Mouse (Mus musculus) limb, embryonic 14.5 days (tissue): ENCODE measurements around the gene Nefh. TPM values are rescaled to one million over a fixed set of nuclear protein-coding genes. Genes with fewer than 3 reads are reported as not detected.

Experiments used
- ATAC-seq: fragments of 200-750 bp; cut with Nextera tagmentation; 2 replicates; pipeline ENCODE4 v1.8.0; 2017; ENCODE audit warnings: low read depth, moderate number of reproducible peaks, moderate TSS enrichment; ENCODE audit not compliant: low FRiP score
- DNase-seq: peaks from one replicate; pipeline ENCODE4 v3.0.0-alpha.2; 2015; ENCODE audit warnings: low spot score
- H3K27ac ChIP-seq: fragments of 300-500 bp; sonication (generic); replicated peaks from 2 replicates; pipeline ENCODE4 v1.5.1; 2014; ENCODE audit warnings: low read depth, mild to moderate bottlenecking, low read length, moderate library complexity, mixed read lengths
- H3K27me3 ChIP-seq: fragments of 300-500 bp; sonication (generic); 2 replicates; pipeline ENCODE4 v1.6.1; 2014; ENCODE audit warnings: low read length, mixed read lengths; ENCODE audit not compliant: control insufficient read depth, insufficient read depth
- H3K36me3 ChIP-seq: fragments of 300-500 bp; sonication (generic); 2 replicates; pipeline ENCODE4 v1.6.1; 2014; ENCODE audit warnings: mild to moderate bottlenecking, low read length, moderate library complexity, mixed read lengths; ENCODE audit not compliant: control insufficient read depth, insufficient read depth
- H3K4me1 ChIP-seq: fragments of 300-500 bp; sonication (generic); 2 replicates; pipeline ENCODE4 v1.6.1; 2014; ENCODE audit warnings: antibody characterized with exemption, low read length, mixed read lengths; ENCODE audit not compliant: control insufficient read depth, insufficient read depth
- H3K4me2 ChIP-seq: fragments of 300-500 bp; sonication (generic); replicated peaks from 2 replicates; pipeline ENCODE4 v1.6.1; 2014; ENCODE audit warnings: low read depth, mild to moderate bottlenecking, low read length, moderate library complexity; ENCODE audit not compliant: severe bottlenecking
- H3K4me3 ChIP-seq: fragments of 300-500 bp; sonication (generic); replicated peaks from 2 replicates; pipeline ENCODE4 v1.5.1; 2014; ENCODE audit warnings: low read length
- H3K9ac ChIP-seq: fragments of 300-500 bp; sonication (generic); 2 replicates; pipeline ENCODE4 v1.6.1; 2014; ENCODE audit warnings: mild to moderate bottlenecking, low read depth, low read length, moderate library complexity; ENCODE audit not compliant: severe bottlenecking
- H3K9me3 ChIP-seq: fragments of 300-500 bp; sonication (generic); 2 replicates; pipeline ENCODE4 v1.6.1; 2016; ENCODE audit warnings: low read length; ENCODE audit not compliant: control insufficient read depth
- POLR2A ChIP-seq: fragments of 200-500 bp; IDR thresholded peaks from 2 replicates; pipeline ENCODE4 v1.8.0; 2012; ENCODE audit warnings: inconsistent platforms, mild to moderate bottlenecking, moderate library complexity, borderline replicate concordance; ENCODE audit not compliant: insufficient read depth, insufficient read length; ENCODE audit errors: extremely low read depth
- WGBS: fragments of 180-500 bp; shearing (Covaris S2); extraction: QIAGEN DNeasy Blood & Tissue Kit; methylation state at CpG from one replicate; pipeline ENCODE4 v1.1.7; 2014; 5-methylcytosine and 5-hydroxymethylcytosine counted together
- polyA plus RNA-seq, 2 experiments: library from polyadenylated mRNA; depleted of rRNA in 1 of 2; stranded (reverse) in 1 of 2; unstranded in 1 of 2; fragments of >200 nt; fragmentation: Nextera tagmentation in 1 of 2; extraction: Ambion mirVana in 1 of 2; gene quantifications; 2 replicates each; pipeline versions ENCODE4 v1.2.1 to v1.2.3; 2012 to 2014

Nefh gene
- polyA plus RNA-seq, 2 experiments: 0.23 to 0.28 TPM

GRCm38 (mm10) chr11:4946530-4946929 lies 1.3 kb downstream of the Nefh start:
- Histone ChIP-seq H3K27ac (no peak overlapping the region), H3K27me3 (peaks cover 57% of the 10 kb centered on the region), H3K4me1 (no peaks in the 10 kb centered on the region; the same call in 1 of the 2 replicates), H3K4me2 (peak overlapping the region; percentile 87), H3K9ac (no peak overlapping the region), H3K9me3 (no peaks in the 10 kb centered on the region), H3K4me3 (peak overlapping the region; percentile 51), H3K36me3 (no peaks in the 10 kb centered on the region)
- TF ChIP-seq POLR2A: no peak
- WGBS: 36% methylated on average over 13 of the region's 13 CpGs
- ATAC-seq (no peak), DNase-seq (no peak)

DNA sequence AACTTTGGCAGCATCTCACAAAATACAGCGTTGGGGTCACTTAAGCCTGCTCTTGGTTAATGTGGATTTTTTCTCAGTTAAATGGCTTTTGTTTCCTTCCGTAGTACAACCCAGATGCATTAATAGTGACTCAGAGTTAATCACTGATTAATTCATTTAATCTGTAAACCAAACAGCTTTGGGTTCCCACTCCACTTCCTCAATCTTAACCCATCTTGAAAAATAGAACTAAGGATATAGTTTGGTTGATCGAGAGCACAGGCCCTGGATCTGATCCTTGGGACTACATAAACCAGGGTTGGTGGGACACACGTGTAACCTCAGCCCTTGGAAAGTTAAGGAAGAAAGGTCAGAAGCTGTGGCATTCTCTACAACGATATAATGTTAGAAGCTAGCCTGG lies 11.6 kb downstream of the Nefh start:
- Histone ChIP-seq H3K4me2 (no peak overlapping the region), H3K4me3 (no peak overlapping the region), H3K9me3 (no peaks in the 10 kb centered on the region), H3K27ac (no peak overlapping the region), H3K9ac (no peak overlapping the region), H3K36me3 (no peaks in the 10 kb centered on the region), H3K27me3 (no peaks in the 10 kb centered on the region), H3K4me1 (peaks cover 4% of the 10 kb centered on the region)
- ATAC-seq (no peak), DNase-seq (no peak)
- no peak for TF ChIP-seq POLR2A
- WGBS: 77% methylated on average over 5 of the region's 5 CpGs

DNA sequence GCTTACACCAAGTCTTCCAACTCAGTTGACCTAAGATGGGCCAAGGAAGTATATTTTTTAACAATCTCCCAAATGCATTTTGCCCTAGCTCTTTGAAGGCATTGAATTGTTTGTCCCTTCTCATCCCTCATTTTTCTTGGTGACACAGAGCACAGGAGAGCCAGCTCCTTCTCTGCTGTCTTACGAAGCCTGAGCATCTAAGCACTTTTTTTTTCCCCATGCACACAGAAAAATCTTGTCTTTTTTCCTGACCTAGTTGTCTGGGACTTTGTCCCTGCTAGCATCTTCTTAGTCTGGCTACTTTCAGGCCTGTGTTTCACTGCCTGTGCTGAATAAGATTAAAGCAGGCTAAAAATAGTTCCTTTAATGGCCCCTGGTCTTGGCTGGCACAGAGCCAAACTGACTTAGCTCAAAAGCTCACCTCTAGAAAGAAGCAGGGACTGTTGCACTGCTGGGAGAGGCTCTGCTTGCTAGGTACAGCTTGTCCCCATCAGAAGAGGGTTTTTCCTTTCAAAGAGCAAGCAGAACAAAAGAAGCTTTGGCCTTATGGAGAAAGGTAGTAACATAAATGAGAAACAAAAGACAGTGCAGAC lies 16.8 kb downstream of the Nefh start:
- Histone ChIP-seq H3K4me2 (no peak overlapping the region), H3K9ac (no peak overlapping the region; the same call in 1 of the 2 replicates), H3K27ac (no peak overlapping the region), H3K9me3 (no peaks in the 10 kb centered on the region), H3K4me3 (no peak overlapping the region), H3K27me3 (no peaks in the 10 kb centered on the region), H3K36me3 (peaks cover 35% of the 10 kb centered on the region), H3K4me1 (peaks cover 13% of the 10 kb centered on the region)
- WGBS: 63% methylated on average over 1 of the region's 1 CpGs
- ATAC-seq (no peak), DNase-seq (peak; percentile 61)
- TF ChIP-seq POLR2A: no peak

GRCm38 (mm10) chr11:4927224-4927623 lies 20.6 kb downstream of the Nefh start:
- Histone ChIP-seq H3K36me3 (peaks cover 73% of the 10 kb centered on the region), H3K27ac (no peak overlapping the region), H3K27me3 (no peaks in the 10 kb centered on the region), H3K9me3 (no peaks in the 10 kb centered on the region), H3K4me3 (no peak overlapping the region), H3K9ac (no peak overlapping the region), H3K4me2 (no peak overlapping the region), H3K4me1 (peaks cover 13% of the 10 kb centered on the region)
- 89% methylated on average over 3 of the region's 3 CpGs for WGBS
- TF ChIP-seq POLR2A: no peak
- ATAC-seq (no peak), DNase-seq (no peak)

GRCm38 (mm10) chr11:4921751-4922150 lies 26.1 kb downstream of the Nefh start:
- TF ChIP-seq POLR2A: no peak
- ATAC-seq (no peak), DNase-seq (no peak)
- H3K9ac ChIP-seq: no peak overlapping the region
- H3K9me3 ChIP-seq: no peaks in the 10 kb centered on the region
- no peak overlapping the region for H3K4me2 ChIP-seq
- 86% methylated on average over 7 of the region's 7 CpGs for WGBS
- no peaks in the 10 kb centered on the region for H3K4me1 ChIP-seq
- no peak overlapping the region for H3K4me3 ChIP-seq
- peaks cover 97% of the 10 kb centered on the region for H3K36me3 ChIP-seq
- H3K27me3 ChIP-seq: no peaks in the 10 kb centered on the region
- H3K27ac ChIP-seq: no peak overlapping the region
